Mouse (Mus musculus): ENCODE measurements at regions not wholly inside any gene's neighbourhood (a gene's known extent, or its start where the extent isn't known, plus 50 kb on each side); places are given as distances from the start of the nearest gene placed in this dataset.
"Not testable (repeated sequence)": the region's sequence is repeated elsewhere in the genome, so short reads cannot be mapped to it uniquely, and the experiment has no call there.

GRCm38 (mm10) chr5:12847207-12847606 is 278.0 kb upstream of the Sema3a start:
- not testable (repeated sequence) for TF ChIP-seq POLR2AphosphoS2 (IDR thresholded peaks at IDR 0.05; ENCODE audit: insufficient read length, low read depth); USF1 (IDR thresholded peaks at IDR 0.05; ENCODE audit: low read depth); POLR2A (IDR thresholded peaks at IDR 0.05; ENCODE audit: insufficient read length, low read depth); SRF (IDR thresholded peaks at IDR 0.05; ENCODE audit: control insufficient read depth, insufficient read length, low read depth)

Data from myocyte (in vitro differentiated cells).